Mouse (Mus musculus) kidney, postnatal 0 days (tissue): ENCODE measurements at regions not wholly inside any gene's neighbourhood (a gene's known extent, or its start where the extent isn't known, plus 50 kb on each side); places are given as distances from the start of the nearest gene placed in this dataset.
A peak's percentile ranks its signal among the peaks of the same experiment; 100 is the strongest.

Experiments
- ATAC-seq: fragments of 200-750 bp; cut with Nextera tagmentation; replicated peaks from 2 replicates; pipeline ENCODE4 v1.8.0; 2017; ENCODE audit warnings: low read depth, moderate number of reproducible peaks, moderate TSS enrichment, moderate library complexity; ENCODE audit not compliant: low FRiP score
- DNase-seq: peaks from one replicate; pipeline ENCODE4 v3.0.0-alpha.2; 2016; ENCODE audit warnings: low spot score
- H3K27ac ChIP-seq: fragments of 300-500 bp; sonication (generic); 2 replicates; pipeline ENCODE4 v1.5.1; 2014; ENCODE audit warnings: mild to moderate bottlenecking
- H3K27me3 ChIP-seq: fragments of 300-500 bp; sonication (generic); 2 replicates; pipeline ENCODE4 v1.6.1; 2014; ENCODE audit warnings: low read length, mixed read lengths; ENCODE audit not compliant: insufficient read depth
- H3K36me3 ChIP-seq: fragments of 300-500 bp; sonication (generic); 2 replicates; pipeline ENCODE4 v1.6.1; 2014; ENCODE audit warnings: low read length, mixed read lengths; ENCODE audit not compliant: insufficient read depth
- H3K4me1 ChIP-seq: fragments of 300-500 bp; sonication (generic); replicated peaks from 2 replicates; pipeline ENCODE4 v1.6.1; 2014; ENCODE audit warnings: antibody characterized with exemption, low read length, mixed read lengths; ENCODE audit not compliant: insufficient read depth
- H3K4me2 ChIP-seq: fragments of 300-500 bp; sonication (generic); 2 replicates; pipeline ENCODE4 v1.6.1; 2014; ENCODE audit warnings: mild to moderate bottlenecking, low read length, moderate library complexity, mixed read lengths
- H3K4me3 ChIP-seq: fragments of 300-500 bp; sonication (generic); replicated peaks from 2 replicates; pipeline ENCODE4 v1.5.1; 2014; ENCODE audit warnings: low read depth, low read length
- H3K9ac ChIP-seq: fragments of 300-500 bp; sonication (generic); 2 replicates; pipeline ENCODE4 v1.6.1; 2014; ENCODE audit warnings: low read depth, low read length
- H3K9me3 ChIP-seq: fragments of 300-500 bp; sonication (generic); replicated peaks from 2 replicates; pipeline ENCODE4 v1.6.1; 2016; ENCODE audit warnings: low read length, inconsistent platforms, mixed read lengths
- CTCF ChIP-seq: IDR thresholded peaks from 2 replicates; pipeline ENCODE4 v1.5.1; 2016; ENCODE audit warnings: antibody characterized with exemption, low read depth, mild to moderate bottlenecking, moderate library complexity
- WGBS: fragments of 180-500 bp; shearing (Covaris S2); extraction: QIAGEN DNeasy Blood & Tissue Kit; methylation state at CpG from one replicate; pipeline ENCODE4 v1.1.7; 2014; 5-methylcytosine and 5-hydroxymethylcytosine counted together

DNA sequence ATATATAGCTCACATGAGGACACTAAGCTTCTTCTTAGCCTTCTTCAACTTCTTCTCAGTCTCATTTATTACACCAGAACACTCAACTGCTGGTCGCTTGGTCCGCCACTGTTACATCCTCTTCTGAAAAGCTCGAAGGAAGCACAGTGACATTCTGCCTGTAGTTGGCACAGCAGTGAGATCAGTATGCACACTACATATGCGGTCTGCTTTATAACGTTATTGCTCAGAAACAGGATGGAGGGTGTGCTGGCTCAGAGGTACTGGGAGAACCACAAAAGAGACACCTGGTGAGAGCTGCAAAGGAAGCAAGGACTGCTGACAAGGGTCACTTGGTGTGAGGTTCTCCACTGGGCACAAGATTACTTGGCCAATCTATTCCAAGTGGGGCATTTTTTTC lies 179.5 kb downstream of the Ets1 start:
- Histone ChIP-seq H3K36me3 (no peaks in the 10 kb centered on the region), H3K4me2 (no peak overlapping the region), H3K9ac (no peak overlapping the region), H3K27ac (no peak overlapping the region), H3K4me1 (peaks cover 6% of the 10 kb centered on the region; the same call in 1 of the 2 replicates), H3K27me3 (no peaks in the 10 kb centered on the region), H3K9me3 (no peaks in the 10 kb centered on the region), H3K4me3 (no peak overlapping the region)
- DNase-seq (no peak), ATAC-seq (no peak)
- WGBS = 81% methylated on average over 5 of the region's 5 CpGs
- TF ChIP-seq CTCF = no peak

- peak; percentile 59; the same call in 1 of the 2 replicates for ATAC-seq
- Histone ChIP-seq H3K36me3 (no peaks in the 10 kb centered on the region), H3K4me3 (no peak overlapping the region), H3K4me1 (peaks cover 6% of the 10 kb centered on the region; the same call in 1 of the 2 replicates), H3K27ac (peak overlapping the region; percentile 81), H3K4me2 (peak overlapping the region; percentile 21; the same call in 1 of the 2 replicates), H3K27me3 (no peaks in the 10 kb centered on the region), H3K9me3 (no peaks in the 10 kb centered on the region), H3K9ac (no peak overlapping the region)
- 57% methylated on average over 9 of the region's 9 CpGs for WGBS
- peak; percentile 84 for DNase-seq
- no peak for TF ChIP-seq CTCF
Measured at GRCm38 (mm10) chr9:32816649-32817425, 180.8 kb downstream of the Ets1 start.

DNA sequence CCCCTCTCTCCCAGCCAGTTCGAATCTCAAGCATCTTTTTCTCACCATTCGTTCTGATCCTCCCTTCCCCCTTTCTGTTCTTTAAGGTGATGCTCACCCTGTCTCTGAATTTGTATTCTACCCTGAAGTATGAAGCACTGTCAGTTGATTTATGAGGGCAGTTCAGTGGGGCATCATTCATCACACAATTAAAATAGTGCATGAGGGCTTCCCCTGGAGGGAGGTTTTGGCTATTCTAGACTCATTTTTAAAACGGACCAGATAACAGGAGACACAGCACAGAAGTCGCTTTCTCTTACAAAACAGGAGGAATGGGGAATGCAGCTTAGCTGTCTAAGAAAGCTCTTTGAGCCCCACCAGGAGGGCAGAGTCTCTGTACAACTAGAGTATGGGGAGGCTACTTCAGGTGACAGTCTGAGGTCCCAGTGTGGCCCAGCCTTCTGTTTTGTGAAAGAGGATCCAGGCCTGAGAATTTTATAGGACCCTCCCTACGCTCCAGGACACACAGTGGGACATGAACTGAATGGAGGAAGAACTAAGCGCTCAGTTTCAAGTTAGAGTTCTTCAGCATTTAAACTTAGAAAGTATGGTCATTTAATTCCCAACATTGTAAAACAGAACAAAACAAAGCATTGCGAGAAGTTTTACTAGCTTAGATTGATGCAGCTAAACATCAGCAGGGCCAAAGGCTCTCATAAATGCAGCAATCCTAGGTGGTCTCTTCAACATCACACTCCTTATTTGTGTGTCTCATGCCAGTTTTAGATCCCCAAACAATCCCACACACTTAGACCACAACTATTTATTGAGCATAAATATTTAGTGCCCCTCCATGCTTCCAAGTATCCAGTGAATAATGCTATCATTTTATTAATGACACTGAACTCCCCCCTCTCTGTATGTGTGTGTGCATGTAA lies 181.7 kb downstream of the Ets1 start:
- no peaks in the 10 kb centered on the region for H3K36me3 ChIP-seq
- no peak for TF ChIP-seq CTCF
- ATAC-seq (no peak), DNase-seq (peak; percentile 79)
- H3K27me3 ChIP-seq = no peaks in the 10 kb centered on the region
- H3K4me1 ChIP-seq = peaks cover 6% of the 10 kb centered on the region; the same call in 1 of the 2 replicates
- H3K4me2 ChIP-seq = no peak overlapping the region
- H3K27ac ChIP-seq = peak overlapping the region; percentile 81
- WGBS = 27% methylated on average over 7 of the region's 7 CpGs
- H3K9ac ChIP-seq = no peak overlapping the region
- no peaks in the 10 kb centered on the region for H3K9me3 ChIP-seq
- no peak overlapping the region for H3K4me3 ChIP-seq

- DNase-seq = peak; percentile 92
- no peaks in the 10 kb centered on the region for H3K4me1 ChIP-seq
- no peak; the same call in 1 of the 2 replicates for ATAC-seq
- no peaks in the 10 kb centered on the region for H3K27me3 ChIP-seq
- H3K4me3 ChIP-seq = no peak overlapping the region
- TF ChIP-seq CTCF = no peak
- no peak overlapping the region for H3K4me2 ChIP-seq
- H3K27ac ChIP-seq = no peak overlapping the region
- WGBS = 14% methylated on average over 8 of the region's 8 CpGs
- H3K9ac ChIP-seq = no peak overlapping the region
- H3K9me3 ChIP-seq = no peaks in the 10 kb centered on the region
- no peaks in the 10 kb centered on the region for H3K36me3 ChIP-seq
Measured at GRCm38 (mm10) chr9:32823439-32824133, 187.6 kb downstream of the Ets1 start.

DNA sequence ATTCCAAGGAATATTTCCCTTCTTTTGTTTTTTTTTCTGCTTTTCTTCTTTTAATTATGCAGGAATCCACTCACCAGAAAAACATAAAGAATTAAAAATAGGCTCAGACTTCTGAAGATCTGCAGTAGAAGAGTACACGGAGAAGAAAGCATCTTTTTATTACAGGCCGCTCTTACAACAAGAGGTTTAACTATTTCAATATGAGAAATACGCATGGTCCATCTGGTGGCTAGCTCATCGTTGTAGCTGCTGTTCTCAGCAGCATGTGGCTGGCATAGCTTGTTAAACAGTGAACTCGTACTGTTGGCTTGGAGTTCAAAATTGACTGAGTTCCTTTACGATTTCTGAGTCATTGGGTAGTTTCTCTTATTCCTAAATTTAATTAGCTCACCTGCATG lies 188.1 kb downstream of the Ets1 start:
- no peaks in the 10 kb centered on the region for H3K27me3 ChIP-seq
- H3K4me2 ChIP-seq = no peak overlapping the region
- H3K27ac ChIP-seq = no peak overlapping the region
- H3K4me3 ChIP-seq = no peak overlapping the region
- no peaks in the 10 kb centered on the region for H3K9me3 ChIP-seq
- no peak overlapping the region for H3K9ac ChIP-seq
- H3K36me3 ChIP-seq = no peaks in the 10 kb centered on the region
- DNase-seq (no peak), ATAC-seq (no peak)
- WGBS = 49% methylated on average over 6 of the region's 6 CpGs
- no peak for TF ChIP-seq CTCF
- H3K4me1 ChIP-seq = no peaks in the 10 kb centered on the region
